10 mouse cellular contexts compared by ENCODE assay signal in the genomic region with DNA sequence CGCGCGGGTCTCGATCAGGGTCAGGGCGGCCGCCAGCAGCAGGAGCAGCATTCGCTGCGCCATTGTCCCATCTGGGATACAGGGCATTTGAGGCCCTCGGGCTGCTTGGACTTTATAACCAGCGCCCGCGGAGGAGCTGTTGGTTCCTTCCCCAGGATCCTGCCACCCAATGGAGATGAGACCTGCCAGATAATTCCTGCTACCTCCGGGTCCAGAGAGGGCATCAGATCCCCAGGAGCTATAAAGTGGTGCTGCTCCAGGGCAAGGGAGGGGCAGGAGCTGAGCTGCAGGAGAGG. TPM values are rescaled to one million over a fixed set of nuclear protein-coding genes. Genes with fewer than 3 reads are reported as not detected.
DNase-seq lines count a peak whose midpoint lies in the region; ATAC-seq and TF ChIP-seq lines count a peak whose summit lies in the region.
"Not testable (repeated sequence)": the region's sequence is repeated elsewhere in the genome, so short reads cannot be mapped to it uniquely, and the experiment has no call there.
"Had no signal": no experiment of that assay in that cellular context is flagged by ENCODE, and none has a peak within 500 bp of the region (broad histone marks: within the 10 kb centered on the region; RNA-seq: fewer than 3 reads in every experiment).

No protein-coding gene starts in this region.

- H3K27ac ChIP-seq in brown adipose tissue, adult 24 weeks (replicated peaks; ENCODE audit: low read depth, low read length); forebrain, embryonic 14.5 days (ENCODE audit: low read depth, low read length); heart, embryonic 15.5 days; intestine, embryonic 15.5 days; limb, embryonic 12.5 days; midbrain, embryonic 14.5 days (replicated peaks; ENCODE audit: low read depth, low read length); stomach, embryonic 14.5 days (ENCODE audit: low read length): not testable (repeated sequence)

- TF ChIP-seq POLR2A in lung, adult 2 months (IDR thresholded peaks at IDR 0.05; ENCODE audit: borderline replicate concordance, extremely low read depth, low read depth, low read length): not testable (repeated sequence)

- H3K36me3 ChIP-seq in forebrain, embryonic 14.5 days (ENCODE audit: control insufficient read depth, insufficient read depth, low read length); heart, embryonic 15.5 days; intestine, embryonic 15.5 days; limb, embryonic 12.5 days; midbrain, embryonic 14.5 days (ENCODE audit: control insufficient read depth, insufficient read depth, low read length); stomach, embryonic 14.5 days (ENCODE audit: control insufficient read depth, insufficient read depth, low read length): not testable (repeated sequence)

- peak overlapping the region; percentile 46 for H3K4me2 ChIP-seq in forebrain, embryonic 14.5 days (ENCODE audit: low read length)
- H3K4me2 ChIP-seq in heart, embryonic 15.5 days: peak overlapping the region; percentile 79
- H3K4me2 ChIP-seq in intestine, embryonic 15.5 days (replicated peaks): peak overlapping the region; percentile 79
- peak overlapping the region; percentile 51 for H3K4me2 ChIP-seq in limb, embryonic 12.5 days
- peak overlapping the region; percentile 52 for H3K4me2 ChIP-seq in midbrain, embryonic 14.5 days (ENCODE audit: low read length)
- H3K4me2 ChIP-seq in stomach, embryonic 14.5 days (replicated peaks; ENCODE audit: low read depth, low read length): peak overlapping the region; percentile 57

- WGBS in forebrain, embryonic 14.5 days: under 1% methylated on average over 13 of the region's 13 CpGs
- whole genome bisulfite sequencing in heart, embryonic 15.5 days: 6% methylated on average over 13 of the region's 13 CpGs
- under 1% methylated on average over 13 of the region's 13 CpGs for WGBS in intestine, embryonic 15.5 days
- 2% methylated on average over 13 of the region's 13 CpGs for WGBS in limb, embryonic 12.5 days
- WGBS in lung, adult 2 months: 7% methylated on average over 13 of the region's 13 CpGs
- WGBS in midbrain, embryonic 14.5 days: under 1% methylated on average over 13 of the region's 13 CpGs
- 1% methylated on average over 13 of the region's 13 CpGs for WGBS in stomach, embryonic 14.5 days

- not testable (repeated sequence) for TF ChIP-seq CTCF in lung, adult 2 months (IDR thresholded peaks at IDR 0.05; ENCODE audit: insufficient read depth, low read length)

- ATAC-seq in forebrain, embryonic 14.5 days; heart, embryonic 15.5 days (replicated peaks; ENCODE audit: insufficient number of reproducible peaks, insufficient read depth, low FRiP score, low read depth); limb, embryonic 12.5 days (ENCODE audit: insufficient number of reproducible peaks, insufficient read depth, low FRiP score, low TSS enrichment, low read depth); midbrain, embryonic 14.5 days (ENCODE audit: low FRiP score, low TSS enrichment); stomach, embryonic 14.5 days (ENCODE audit: insufficient number of reproducible peaks, insufficient read depth, low FRiP score, low read depth): not testable (repeated sequence)
- peak; percentile 83 for ATAC-seq in intestine, embryonic 15.5 days

- peaks cover 31% of the 10 kb centered on the region for H3K27me3 ChIP-seq in forebrain, embryonic 14.5 days (replicated peaks; ENCODE audit: control insufficient read depth, insufficient read depth, low read length)
- peaks cover 61% of the 10 kb centered on the region for H3K27me3 ChIP-seq in heart, embryonic 15.5 days
- peaks cover 30% of the 10 kb centered on the region for H3K27me3 ChIP-seq in intestine, embryonic 15.5 days (replicated peaks)
- H3K27me3 ChIP-seq in limb, embryonic 12.5 days: peaks cover 76% of the 10 kb centered on the region
- H3K27me3 ChIP-seq in midbrain, embryonic 14.5 days (ENCODE audit: control insufficient read depth, insufficient read depth, low read length): peaks cover 33% of the 10 kb centered on the region
- H3K27me3 ChIP-seq in stomach, embryonic 14.5 days (ENCODE audit: control insufficient read depth, insufficient read depth, low read length): peaks cover 14% of the 10 kb centered on the region

- H3K9ac ChIP-seq in forebrain, embryonic 14.5 days (ENCODE audit: low read length); heart, embryonic 15.5 days; limb, embryonic 12.5 days (replicated peaks); midbrain, embryonic 14.5 days (replicated peaks; ENCODE audit: low read length); stomach, embryonic 14.5 days (replicated peaks; ENCODE audit: low read depth, low read length): not testable (repeated sequence)
- peak overlapping the region; percentile 26; the same call in 1 of the 2 replicates for H3K9ac ChIP-seq in intestine, embryonic 15.5 days

- peak overlapping the region; percentile 56 for H3K4me3 ChIP-seq in brown adipose tissue, adult 24 weeks (ENCODE audit: insufficient read depth, low read depth, low read length)
- H3K4me3 ChIP-seq in forebrain, embryonic 14.5 days (ENCODE audit: low read depth, low read length): peak overlapping the region; percentile 21
- H3K4me3 ChIP-seq in heart, embryonic 15.5 days: peak overlapping the region; percentile 52
- peak overlapping the region; percentile 38 for H3K4me3 ChIP-seq in intestine, embryonic 15.5 days (replicated peaks)
- peak overlapping the region; percentile 31 for H3K4me3 ChIP-seq in limb, embryonic 12.5 days (replicated peaks)
- H3K4me3 ChIP-seq in lung, adult 2 months (replicated peaks; ENCODE audit: extremely low read depth, low read depth, low read length): peak overlapping the region; percentile 78
- H3K4me3 ChIP-seq in midbrain, embryonic 14.5 days (replicated peaks; ENCODE audit: low read depth, low read length): peak overlapping the region; percentile 27
- H3K4me3 ChIP-seq in stomach, embryonic 14.5 days (ENCODE audit: low read depth, low read length): peak overlapping the region; percentile 29

- DNase-seq in forebrain, embryonic 14.5 days (ENCODE audit: low spot score); lung, adult 2 months; midbrain, embryonic 14.5 days: not testable (repeated sequence)

- not testable (repeated sequence) for H3K9me3 ChIP-seq in forebrain, embryonic 14.5 days (replicated peaks; ENCODE audit: control insufficient read depth, low read length); heart, embryonic 15.5 days (replicated peaks); intestine, embryonic 15.5 days; limb, embryonic 12.5 days; midbrain, embryonic 14.5 days (ENCODE audit: control insufficient read depth, low read length); stomach, embryonic 14.5 days (ENCODE audit: control insufficient read depth, low read depth, low read length)

- not testable (repeated sequence) for H3K4me1 ChIP-seq in brown adipose tissue, adult 24 weeks (ENCODE audit: control insufficient read depth, insufficient read depth, insufficient read length, low read length); forebrain, embryonic 14.5 days (ENCODE audit: control insufficient read depth, insufficient read depth, low read length); intestine, embryonic 15.5 days (replicated peaks); limb, embryonic 12.5 days (replicated peaks); lung, adult 2 months (ENCODE audit: control insufficient read depth, insufficient read depth, low read length); midbrain, embryonic 14.5 days (ENCODE audit: control insufficient read depth, insufficient read depth, low read length); stomach, embryonic 14.5 days (ENCODE audit: control insufficient read depth, insufficient read depth, low read length)
- H3K4me1 ChIP-seq in heart, embryonic 15.5 days (replicated peaks): peaks cover 11% of the 10 kb centered on the region

RNA-seq across cellular contexts. Expression of a gene that starts 16.6 kb away (rescaled TPM):
- not detected in 2 replicates for polyA plus RNA-seq in brown adipose tissue, adult 24 weeks (2012; ENCODE audit: insufficient read depth, insufficient read length, missing spikeins)
- not detected in 2 replicates for polyA plus RNA-seq in forebrain, embryonic 14.5 days (2014; fragmentation: Nextera tagmentation; extraction: Ambion mirVana)
- not detected in 2 replicates for polyA plus RNA-seq in heart, embryonic 15.5 days (2015; fragmentation: Nextera tagmentation; extraction: Ambion mirVana)
- polyA plus RNA-seq in intestine, embryonic 15.5 days (2015; fragmentation: Nextera tagmentation; extraction: Ambion mirVana): 1.4 and 1.5 TPM in 2 replicates
- not detected in 2 replicates for polyA plus RNA-seq in limb, embryonic 12.5 days (2016; fragmentation: Nextera tagmentation; extraction: Ambion mirVana)
- polyA plus RNA-seq in lung, adult 2 months (2012; rRNA removed): not detected in 2 replicates
- polyA plus RNA-seq in midbrain, embryonic 14.5 days (2014; fragmentation: Nextera tagmentation; extraction: Ambion mirVana): not detected in 2 replicates
- polyA plus RNA-seq in stomach, embryonic 14.5 days (2014; fragmentation: Nextera tagmentation; extraction: Ambion mirVana): not detected in 2 replicates
- polyA plus RNA-seq: adrenal gland, adult 2 months; Patski had no signal

RNA-seq across cellular contexts. Expression of a gene that starts 22.5 kb away (rescaled TPM):
- not detected in 2 replicates for polyA plus RNA-seq in brown adipose tissue, adult 24 weeks (2012; ENCODE audit: insufficient read depth, insufficient read length, missing spikeins)
- not detected in 2 replicates for polyA plus RNA-seq in forebrain, embryonic 14.5 days (2014; fragmentation: Nextera tagmentation; extraction: Ambion mirVana)
- 0.84 and 1.8 TPM in 2 replicates for polyA plus RNA-seq in heart, embryonic 15.5 days (2015; fragmentation: Nextera tagmentation; extraction: Ambion mirVana)
- 1.2 and 2.2 TPM in 2 replicates for polyA plus RNA-seq in intestine, embryonic 15.5 days (2015; fragmentation: Nextera tagmentation; extraction: Ambion mirVana)
- polyA plus RNA-seq in limb, embryonic 12.5 days (2016; fragmentation: Nextera tagmentation; extraction: Ambion mirVana): not detected in 2 replicates
- polyA plus RNA-seq in lung, adult 2 months (2012; rRNA removed): 0.62 and 1.2 TPM in 2 replicates
- not detected in 2 replicates for polyA plus RNA-seq in midbrain, embryonic 14.5 days (2014; fragmentation: Nextera tagmentation; extraction: Ambion mirVana)
- polyA plus RNA-seq in stomach, embryonic 14.5 days (2014; fragmentation: Nextera tagmentation; extraction: Ambion mirVana): 2.0 and 3.0 TPM in 2 replicates
- polyA plus RNA-seq: adrenal gland, adult 2 months; Patski had no signal

RNA-seq across cellular contexts. Expression of a gene that starts 24.3 kb away (rescaled TPM):
- not detected in 2 replicates for polyA plus RNA-seq in brown adipose tissue, adult 24 weeks (2012; ENCODE audit: insufficient read depth, insufficient read length, missing spikeins)
- polyA plus RNA-seq in forebrain, embryonic 14.5 days (2014; fragmentation: Nextera tagmentation; extraction: Ambion mirVana): not detected in 2 replicates
- polyA plus RNA-seq in heart, embryonic 15.5 days (2015; fragmentation: Nextera tagmentation; extraction: Ambion mirVana): not detected in 2 replicates
- polyA plus RNA-seq in intestine, embryonic 15.5 days (2015; fragmentation: Nextera tagmentation; extraction: Ambion mirVana): 0.11 TPM in 2 replicates
- polyA plus RNA-seq in limb, embryonic 12.5 days (2016; fragmentation: Nextera tagmentation; extraction: Ambion mirVana): not detected in 2 replicates
- polyA plus RNA-seq in lung, adult 2 months (2012; rRNA removed): 0.22 and 0.29 TPM in 2 replicates
- not detected in 2 replicates for polyA plus RNA-seq in midbrain, embryonic 14.5 days (2014; fragmentation: Nextera tagmentation; extraction: Ambion mirVana)
- not detected in 2 replicates for polyA plus RNA-seq in stomach, embryonic 14.5 days (2014; fragmentation: Nextera tagmentation; extraction: Ambion mirVana)

RNA-seq across cellular contexts. Expression of a gene that starts 44.3 kb away (rescaled TPM):
- not detected in 2 replicates for polyA plus RNA-seq in brown adipose tissue, adult 24 weeks (2012; ENCODE audit: insufficient read depth, insufficient read length, missing spikeins)
- polyA plus RNA-seq in forebrain, embryonic 14.5 days (2014; fragmentation: Nextera tagmentation; extraction: Ambion mirVana): not detected in 2 replicates
- 0.36 TPM in 1 of 2 replicates, not detected in the other for polyA plus RNA-seq in heart, embryonic 15.5 days (2015; fragmentation: Nextera tagmentation; extraction: Ambion mirVana)
- 24.3 and 30.1 TPM in 2 replicates for polyA plus RNA-seq in intestine, embryonic 15.5 days (2015; fragmentation: Nextera tagmentation; extraction: Ambion mirVana)
- not detected in 2 replicates for polyA plus RNA-seq in limb, embryonic 12.5 days (2016; fragmentation: Nextera tagmentation; extraction: Ambion mirVana)
- 0.05 TPM in 1 of 2 replicates, not detected in the other for polyA plus RNA-seq in lung, adult 2 months (2012; rRNA removed)
- polyA plus RNA-seq in midbrain, embryonic 14.5 days (2014; fragmentation: Nextera tagmentation; extraction: Ambion mirVana): not detected in 2 replicates
- not detected in 2 replicates for polyA plus RNA-seq in stomach, embryonic 14.5 days (2014; fragmentation: Nextera tagmentation; extraction: Ambion mirVana)
- polyA plus RNA-seq: adrenal gland, adult 2 months; Patski had no signal

Comparison
In these comparisons a context has a peak if more than half of its experiments do, and no peak if none do; other contexts are left out.
1. H3K4me3 ChIP-seq: peak in every context shown above with its lines; median percentile 78 in lung, adult 2 months; 56 in brown adipose tissue, adult 24 weeks; 52 in heart, embryonic 15.5 days; 38 in intestine, embryonic 15.5 days; 31 in limb, embryonic 12.5 days; 29 in stomach, embryonic 14.5 days; 27 in midbrain, embryonic 14.5 days; 21 in forebrain, embryonic 14.5 days.